Mouse (Mus musculus): Measurements from ENCODE around the gene Rtel1. TPM values are rescaled to one million over a fixed set of nuclear protein-coding genes. Genes with fewer than 3 reads are reported as not detected.

The Rtel1 gene
- polyA plus RNA-seq, 1 experiment: 54.2 TPM

DNA sequence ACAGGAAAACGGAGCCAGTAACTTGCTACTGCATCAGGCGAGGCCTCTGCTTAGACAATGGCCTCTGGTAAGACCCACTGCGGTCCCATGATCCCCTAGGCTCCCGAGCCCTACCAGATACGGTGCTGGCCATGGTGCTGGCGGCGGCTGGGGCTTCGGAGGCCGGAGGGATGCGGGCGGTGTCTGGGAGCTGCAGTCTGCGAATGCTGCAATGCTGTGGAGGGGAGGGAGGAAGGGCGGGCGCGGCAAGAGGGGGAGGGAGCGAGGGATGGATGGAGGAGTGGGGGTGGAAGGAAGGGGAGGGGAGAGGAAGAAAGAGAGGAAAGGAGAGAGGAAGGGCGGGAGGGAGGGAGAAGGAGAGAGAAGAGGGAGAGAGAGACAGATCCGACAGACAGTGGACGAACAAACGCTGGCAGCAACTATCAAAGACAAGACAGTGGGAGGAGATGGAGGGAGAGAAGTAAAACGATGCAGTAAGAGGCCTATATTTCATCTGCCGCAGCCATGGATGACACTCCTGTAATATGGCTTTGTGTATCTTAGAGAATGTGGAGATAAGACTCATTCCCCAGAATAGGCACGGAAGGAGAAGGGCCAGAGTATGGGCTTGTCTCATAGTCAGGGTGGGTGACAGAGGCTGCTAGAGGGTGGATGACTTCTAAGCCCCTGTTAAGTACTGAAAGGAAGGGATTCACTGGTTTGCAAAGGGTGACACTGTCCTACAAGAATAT, 5.3 kb upstream of the Rtel1 start, which contains the start of gene Stmn3:
TSS of gene Stmn3 (minus strand) at position 421 of the 731 bp plus-strand sequence.
- Histone ChIP-seq H3K4me1 (ENCODE audit: control insufficient read depth, insufficient read depth, low read length) (peaks cover 3% of the 10 kb centered on the region), H3K36me3 (ENCODE audit: control insufficient read depth, insufficient read depth, low read length, poor library complexity, severe bottlenecking) (no peaks in the 10 kb centered on the region), H3K9ac (ENCODE audit: low read depth, poor library complexity, severe bottlenecking) (peak within 1 kb of the TSS; percentile 39), H3K4me3 (ENCODE audit: low read depth, low read length) (peak within 1 kb of the TSS; percentile 82), H3K27ac (ENCODE audit: insufficient read depth, low read length) (no peak within 1 kb of the TSS), H3K9me3 (replicated peaks; ENCODE audit: control insufficient read depth, insufficient read depth, low read length, poor library complexity, severe bottlenecking) (no peaks in the 10 kb centered on the region), H3K27me3 (ENCODE audit: control insufficient read depth, insufficient read depth, low read length, poor library complexity, severe bottlenecking) (no peaks in the 10 kb centered on the region)
- TF ChIP-seq POLR2A (IDR thresholded peaks at IDR 0.05; ENCODE audit: insufficient read depth, low read length): no peak
- peak; percentile 17; the same call in 1 of the 2 replicates for TF ChIP-seq EP300 (IDR thresholded peaks at IDR 0.05; ENCODE audit: insufficient read depth, low read depth, low read length)
- TF ChIP-seq CTCF (IDR thresholded peaks at IDR 0.05; ENCODE audit: low read depth, low read length): no peak

GRCm38 (mm10) chr2:181320103-181320499, 562 bp downstream of the Rtel1 start:
- Histone ChIP-seq H3K36me3 (ENCODE audit: control insufficient read depth, insufficient read depth, low read length, poor library complexity, severe bottlenecking) (peaks cover 34% of the 10 kb centered on the region), H3K4me1 (ENCODE audit: control insufficient read depth, insufficient read depth, low read length) (peaks cover 8% of the 10 kb centered on the region), H3K4me3 (ENCODE audit: low read depth, low read length) (peak overlapping the region; percentile 97), H3K27me3 (ENCODE audit: control insufficient read depth, insufficient read depth, low read length, poor library complexity, severe bottlenecking) (no peaks in the 10 kb centered on the region), H3K9ac (ENCODE audit: low read depth, poor library complexity, severe bottlenecking) (peak overlapping the region; percentile 87), H3K27ac (ENCODE audit: insufficient read depth, low read length) (0 out of 2 replicates have a peak overlapping the region, but pooled peaks have one; percentile 7), H3K9me3 (replicated peaks; ENCODE audit: control insufficient read depth, insufficient read depth, low read length, poor library complexity, severe bottlenecking) (no peaks in the 10 kb centered on the region)
- TF ChIP-seq POLR2A (IDR thresholded peaks at IDR 0.05; ENCODE audit: insufficient read depth, low read length) (no peak), CTCF (IDR thresholded peaks at IDR 0.05; ENCODE audit: low read depth, low read length) (no peak), EP300 (IDR thresholded peaks at IDR 0.05; ENCODE audit: insufficient read depth, low read depth, low read length) (no peak)

DNA sequence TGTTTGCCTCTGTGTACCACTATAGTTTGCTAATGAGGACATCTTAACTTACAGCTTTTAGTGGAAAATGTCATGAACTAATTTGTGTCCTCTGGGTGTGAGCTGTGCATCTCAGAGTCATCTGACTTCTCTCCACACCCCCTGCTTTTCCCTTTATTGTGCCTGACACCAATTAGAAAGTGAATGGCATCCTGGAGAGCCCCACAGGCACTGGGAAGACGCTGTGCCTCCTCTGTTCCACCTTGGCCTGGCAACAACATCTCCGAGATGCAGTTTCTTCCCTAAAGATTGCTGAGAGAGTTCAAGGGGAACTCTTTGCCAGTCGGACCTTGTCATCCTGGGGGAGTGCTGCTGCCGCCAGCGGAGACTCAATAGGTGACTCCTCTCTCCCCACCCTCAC, 2.6 kb downstream of the Rtel1 start:
- peaks cover 49% of the 10 kb centered on the region for H3K36me3 ChIP-seq (ENCODE audit: control insufficient read depth, insufficient read depth, low read length, poor library complexity, severe bottlenecking)
- no peaks in the 10 kb centered on the region for H3K27me3 ChIP-seq (ENCODE audit: control insufficient read depth, insufficient read depth, low read length, poor library complexity, severe bottlenecking)
- no peak for TF ChIP-seq CTCF (IDR thresholded peaks at IDR 0.05; ENCODE audit: low read depth, low read length)
- TF ChIP-seq EP300 (IDR thresholded peaks at IDR 0.05; ENCODE audit: insufficient read depth, low read depth, low read length): no peak
- no peak overlapping the region for H3K4me3 ChIP-seq (ENCODE audit: low read depth, low read length)
- H3K4me1 ChIP-seq (ENCODE audit: control insufficient read depth, insufficient read depth, low read length): peaks cover 8% of the 10 kb centered on the region
- no peak overlapping the region for H3K27ac ChIP-seq (ENCODE audit: insufficient read depth, low read length)
- H3K9me3 ChIP-seq (replicated peaks; ENCODE audit: control insufficient read depth, insufficient read depth, low read length, poor library complexity, severe bottlenecking): no peaks in the 10 kb centered on the region
- H3K9ac ChIP-seq (ENCODE audit: low read depth, poor library complexity, severe bottlenecking): no peak overlapping the region

DNA sequence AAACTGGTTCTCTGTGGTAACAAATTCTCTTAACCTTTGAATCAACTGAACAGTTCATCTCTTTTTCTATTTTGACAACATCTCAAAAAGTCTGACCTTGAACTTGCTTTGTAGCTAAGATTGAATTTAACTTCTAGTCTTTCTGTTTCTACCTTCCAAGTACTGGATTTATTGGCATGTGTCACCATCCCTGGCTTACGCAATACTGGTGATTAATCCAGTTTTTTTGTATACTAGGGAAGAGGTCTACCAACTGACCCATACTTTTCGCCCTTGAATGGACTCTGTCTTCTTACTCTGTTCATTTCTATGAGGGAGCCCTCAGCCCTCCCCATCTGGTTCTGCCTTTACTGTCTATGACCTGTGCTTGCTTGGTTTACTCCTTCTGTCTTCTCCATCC, 6.6 kb downstream of the Rtel1 start:
- TF ChIP-seq CTCF (IDR thresholded peaks at IDR 0.05; ENCODE audit: low read depth, low read length) (no peak), POLR2A (IDR thresholded peaks at IDR 0.05; ENCODE audit: insufficient read depth, low read length) (no peak), EP300 (IDR thresholded peaks at IDR 0.05; ENCODE audit: insufficient read depth, low read depth, low read length) (no peak)
- Histone ChIP-seq H3K4me1 (ENCODE audit: control insufficient read depth, insufficient read depth, low read length) (no peaks in the 10 kb centered on the region), H3K36me3 (ENCODE audit: control insufficient read depth, insufficient read depth, low read length, poor library complexity, severe bottlenecking) (peaks cover 71% of the 10 kb centered on the region), H3K9me3 (replicated peaks; ENCODE audit: control insufficient read depth, insufficient read depth, low read length, poor library complexity, severe bottlenecking) (no peaks in the 10 kb centered on the region), H3K27me3 (ENCODE audit: control insufficient read depth, insufficient read depth, low read length, poor library complexity, severe bottlenecking) (no peaks in the 10 kb centered on the region), H3K27ac (ENCODE audit: insufficient read depth, low read length) (no peak overlapping the region), H3K4me3 (ENCODE audit: low read depth, low read length) (no peak overlapping the region), H3K9ac (ENCODE audit: low read depth, poor library complexity, severe bottlenecking) (no peak overlapping the region)

DNA sequence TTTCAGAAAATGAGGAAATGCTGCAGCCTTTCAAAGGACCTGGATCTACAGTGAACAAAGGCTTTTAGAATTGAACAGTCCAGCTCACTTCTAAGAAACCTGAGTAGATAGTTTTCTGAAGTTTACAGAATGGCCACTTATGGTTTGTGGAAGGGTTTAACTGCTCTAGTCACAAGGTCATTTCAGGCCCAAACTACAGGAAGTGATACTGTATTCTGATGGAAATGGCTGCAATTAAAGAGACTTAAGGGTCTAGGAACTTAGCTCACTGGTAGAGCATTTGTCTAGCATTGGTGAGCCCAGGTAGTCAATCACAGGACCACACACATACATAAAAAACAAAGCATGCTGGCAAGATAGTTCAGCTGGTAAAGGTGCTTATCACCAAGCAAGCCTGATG, 13.0 kb downstream of the Rtel1 start:
- H3K9me3 ChIP-seq (replicated peaks; ENCODE audit: control insufficient read depth, insufficient read depth, low read length, poor library complexity, severe bottlenecking): no peaks in the 10 kb centered on the region
- H3K36me3 ChIP-seq (ENCODE audit: control insufficient read depth, insufficient read depth, low read length, poor library complexity, severe bottlenecking): peaks cover 61% of the 10 kb centered on the region
- H3K4me3 ChIP-seq (ENCODE audit: low read depth, low read length): no peak overlapping the region

GRCm38 (mm10) chr2:181334023-181334422, 14.5 kb downstream of the Rtel1 start:
- Histone ChIP-seq H3K36me3 (ENCODE audit: control insufficient read depth, insufficient read depth, low read length, poor library complexity, severe bottlenecking) (peaks cover 63% of the 10 kb centered on the region), H3K27me3 (ENCODE audit: control insufficient read depth, insufficient read depth, low read length, poor library complexity, severe bottlenecking) (no peaks in the 10 kb centered on the region), H3K9me3 (replicated peaks; ENCODE audit: control insufficient read depth, insufficient read depth, low read length, poor library complexity, severe bottlenecking) (no peaks in the 10 kb centered on the region)

More for the DNA sequence above, 13.0 kb downstream of the Rtel1 start:
- Histone ChIP-seq H3K9ac (ENCODE audit: low read depth, poor library complexity, severe bottlenecking) (no peak overlapping the region), H3K27me3 (ENCODE audit: control insufficient read depth, insufficient read depth, low read length, poor library complexity, severe bottlenecking) (no peaks in the 10 kb centered on the region), H3K4me1 (ENCODE audit: control insufficient read depth, insufficient read depth, low read length) (no peaks in the 10 kb centered on the region), H3K27ac (ENCODE audit: insufficient read depth, low read length) (peak overlapping the region; percentile 77)
- no peak for TF ChIP-seq CTCF (IDR thresholded peaks at IDR 0.05; ENCODE audit: low read depth, low read length)

More at GRCm38 (mm10) chr2:181334023-181334422, 14.5 kb downstream of the Rtel1 start:
- Histone ChIP-seq H3K27ac (ENCODE audit: insufficient read depth, low read length) (no peak overlapping the region), H3K9ac (ENCODE audit: low read depth, poor library complexity, severe bottlenecking) (no peak overlapping the region), H3K4me1 (ENCODE audit: control insufficient read depth, insufficient read depth, low read length) (no peaks in the 10 kb centered on the region), H3K4me3 (ENCODE audit: low read depth, low read length) (no peak overlapping the region)
- TF ChIP-seq EP300 (IDR thresholded peaks at IDR 0.05; ENCODE audit: insufficient read depth, low read depth, low read length) (no peak), POLR2A (IDR thresholded peaks at IDR 0.05; ENCODE audit: insufficient read depth, low read length) (no peak), CTCF (IDR thresholded peaks at IDR 0.05; ENCODE audit: low read depth, low read length) (no peak)
